Mouse (Mus musculus) stomach, postnatal 0 days (tissue): ENCODE data around the gene Bptf.

Experiments
- CTCF ChIP-seq: IDR thresholded peaks from 2 replicates; pipeline ENCODE4 v1.5.1; 2016; ENCODE audit warnings: antibody characterized with exemption, low read depth, mild to moderate bottlenecking, moderate library complexity
- EP300 ChIP-seq: optimal IDR thresholded peaks from 2 replicates; pipeline ENCODE3; 2016; ENCODE audit warnings: antibody characterized with exemption

- TF ChIP-seq CTCF, result no peak
- no peak for TF ChIP-seq EP300
Measured at GRCm38 (mm10) chr11:107065216-107065785, 66.6 kb downstream of the Bptf start.
